Mouse (Mus musculus): ENCODE measurements around the gene Tns3.

Gene Tns3

DNA sequence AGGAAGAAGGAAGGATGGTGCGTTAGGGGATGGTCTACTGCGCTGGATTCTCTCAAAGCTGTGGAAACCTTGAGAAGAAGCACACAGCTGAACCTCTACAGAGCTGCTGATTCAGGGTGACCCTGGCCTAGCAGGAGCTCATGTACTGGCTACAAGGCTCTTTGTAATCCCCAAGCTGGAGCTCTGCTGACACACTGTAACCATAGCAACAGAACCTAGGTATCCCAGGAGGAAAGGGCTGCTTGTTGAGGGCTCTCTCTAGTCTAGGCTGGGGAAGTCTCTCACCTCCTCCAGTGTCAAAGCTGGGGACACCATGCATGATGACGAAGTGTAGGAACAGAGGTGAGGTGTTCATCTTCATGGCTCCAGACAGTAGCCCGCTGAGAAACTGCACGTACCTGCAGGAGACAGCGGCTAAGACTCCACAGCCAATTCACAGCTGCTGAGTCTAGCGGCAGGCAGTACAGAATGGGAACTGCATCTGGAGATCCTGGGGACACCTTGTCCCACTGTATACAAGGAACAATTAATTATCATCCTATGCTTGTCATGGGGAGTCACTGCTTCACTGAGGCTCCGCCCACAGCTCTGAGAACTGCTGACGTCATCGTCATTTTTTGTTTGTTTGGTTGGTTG, 132.1 kb downstream of the Tns3 start:
- in situ Hi-C loops (cut with MboI, MseI) = loop anchor here (10.0 kb wide), 2 partner anchors 443 to 533 kb away; partner anchors contain the start of gene Pkd1l1

DNA sequence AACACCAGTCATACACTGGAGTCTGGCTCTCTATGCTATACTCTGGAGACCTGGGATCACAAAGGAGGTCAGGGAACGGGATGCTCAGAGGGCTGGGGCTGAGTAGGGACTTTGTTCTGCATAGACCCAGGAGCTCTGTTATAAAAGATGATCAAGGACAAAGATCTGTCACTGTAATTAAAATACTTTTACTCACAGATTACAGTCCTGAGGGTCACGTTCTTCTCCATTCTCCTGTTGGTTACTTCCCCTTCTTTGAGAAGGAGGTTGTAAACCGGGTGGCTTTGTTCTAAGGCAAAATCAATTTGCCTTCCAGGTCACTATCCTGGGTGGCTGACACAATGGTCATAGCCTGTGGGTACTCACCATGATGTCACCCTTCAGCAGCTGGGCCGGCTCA, 133.8 kb downstream of the Tns3 start:
- in situ Hi-C loops (cut with MboI, MseI) = loop anchor here (10.0 kb wide), 2 partner anchors 444 to 534 kb away; partner anchors contain the start of gene Pkd1l1

DNA sequence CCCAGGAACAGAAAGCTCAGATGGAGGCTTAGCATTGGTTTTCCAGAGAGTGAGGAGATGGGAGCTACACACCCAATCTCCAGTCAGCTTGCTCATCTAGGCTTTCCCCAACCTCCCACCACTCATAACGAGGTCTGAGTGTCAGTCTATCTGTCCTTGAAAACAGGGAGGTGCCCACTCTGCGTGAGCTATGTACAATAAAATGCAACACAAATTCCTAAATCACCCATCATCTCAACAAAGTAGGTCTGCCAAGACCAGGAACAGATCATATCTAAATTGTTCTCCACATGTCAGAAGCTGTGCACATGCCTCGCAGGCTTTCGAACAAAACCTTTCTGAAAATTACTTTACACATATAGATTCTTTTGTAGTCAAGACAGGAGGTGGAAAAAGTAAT, 134.3 kb downstream of the Tns3 start:
- in situ Hi-C loops (cut with MboI, MseI) = loop anchor here (10.0 kb wide), 2 partner anchors 445 to 535 kb away; partner anchors contain the start of gene Pkd1l1

DNA sequence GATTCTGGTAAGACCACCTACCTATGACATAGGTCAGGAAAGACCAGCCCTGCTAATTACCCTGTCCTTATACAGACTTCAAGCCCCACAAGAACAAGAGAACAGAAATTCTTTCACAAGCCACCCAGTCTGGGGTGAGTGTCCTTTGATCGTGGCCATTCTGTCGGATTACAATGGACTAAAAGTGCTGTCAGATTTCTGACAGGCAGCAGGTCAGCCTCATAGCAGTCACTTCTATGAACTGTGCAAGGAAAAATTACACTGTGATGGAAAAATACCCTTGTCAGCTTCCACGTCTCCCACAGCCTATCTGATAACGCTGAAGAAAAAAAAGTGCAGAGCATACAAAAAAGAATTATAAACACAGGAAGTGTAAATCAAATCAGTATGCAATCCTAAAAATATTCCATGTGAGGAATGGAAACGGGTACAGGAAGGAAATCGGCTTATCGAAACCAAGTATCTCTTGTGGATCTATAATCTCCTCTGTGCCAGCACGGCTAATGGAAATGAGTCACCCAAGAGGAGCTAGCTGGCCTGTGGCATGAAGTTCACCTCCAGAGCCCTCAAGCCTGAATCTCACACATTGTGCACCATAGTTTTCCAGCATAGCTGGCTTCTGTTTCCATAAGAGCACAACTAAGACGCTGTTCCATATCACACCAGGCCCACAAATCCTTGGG, 138.7 kb downstream of the Tns3 start:
- in situ Hi-C loops (cut with MboI, MseI) = no loop called here

DNA sequence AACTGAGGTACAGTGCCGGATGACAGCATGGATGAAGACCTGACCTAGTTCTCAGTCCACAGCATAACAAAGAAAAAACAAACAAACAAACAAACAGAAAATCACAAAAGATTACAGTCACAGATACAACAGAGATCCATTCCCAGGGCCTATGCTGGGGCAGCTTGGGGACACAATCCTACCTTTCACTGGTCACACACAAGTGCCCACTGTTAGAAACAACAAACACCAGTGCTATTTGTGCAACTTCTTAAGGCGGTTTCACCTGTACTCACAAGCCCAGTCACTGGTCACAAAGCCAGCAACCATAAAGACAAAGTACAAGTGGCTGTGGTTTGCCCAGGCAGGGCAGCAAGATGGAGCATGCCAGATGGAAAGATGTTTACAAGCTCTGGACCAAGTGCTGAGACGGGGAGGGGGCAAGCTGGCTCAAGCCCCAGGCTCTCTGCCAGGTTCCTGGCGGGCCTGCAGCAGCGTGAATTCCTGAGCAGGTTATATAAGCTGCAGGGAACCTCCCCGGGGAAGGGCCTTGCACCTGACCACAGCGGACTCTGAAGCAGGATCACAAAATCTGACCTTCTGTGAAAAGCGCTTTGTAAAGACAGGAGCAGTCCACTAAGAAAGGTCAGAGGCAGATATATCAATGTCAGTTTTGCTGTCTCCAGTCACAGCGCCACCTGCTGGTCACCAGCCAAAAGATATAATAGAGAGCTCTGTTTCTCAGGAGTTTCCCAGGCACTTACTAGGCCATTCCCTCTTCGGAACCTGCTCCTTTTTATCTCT, 140.8 kb downstream of the Tns3 start:
- in situ Hi-C loops (cut with MboI, MseI) = no loop called here

DNA sequence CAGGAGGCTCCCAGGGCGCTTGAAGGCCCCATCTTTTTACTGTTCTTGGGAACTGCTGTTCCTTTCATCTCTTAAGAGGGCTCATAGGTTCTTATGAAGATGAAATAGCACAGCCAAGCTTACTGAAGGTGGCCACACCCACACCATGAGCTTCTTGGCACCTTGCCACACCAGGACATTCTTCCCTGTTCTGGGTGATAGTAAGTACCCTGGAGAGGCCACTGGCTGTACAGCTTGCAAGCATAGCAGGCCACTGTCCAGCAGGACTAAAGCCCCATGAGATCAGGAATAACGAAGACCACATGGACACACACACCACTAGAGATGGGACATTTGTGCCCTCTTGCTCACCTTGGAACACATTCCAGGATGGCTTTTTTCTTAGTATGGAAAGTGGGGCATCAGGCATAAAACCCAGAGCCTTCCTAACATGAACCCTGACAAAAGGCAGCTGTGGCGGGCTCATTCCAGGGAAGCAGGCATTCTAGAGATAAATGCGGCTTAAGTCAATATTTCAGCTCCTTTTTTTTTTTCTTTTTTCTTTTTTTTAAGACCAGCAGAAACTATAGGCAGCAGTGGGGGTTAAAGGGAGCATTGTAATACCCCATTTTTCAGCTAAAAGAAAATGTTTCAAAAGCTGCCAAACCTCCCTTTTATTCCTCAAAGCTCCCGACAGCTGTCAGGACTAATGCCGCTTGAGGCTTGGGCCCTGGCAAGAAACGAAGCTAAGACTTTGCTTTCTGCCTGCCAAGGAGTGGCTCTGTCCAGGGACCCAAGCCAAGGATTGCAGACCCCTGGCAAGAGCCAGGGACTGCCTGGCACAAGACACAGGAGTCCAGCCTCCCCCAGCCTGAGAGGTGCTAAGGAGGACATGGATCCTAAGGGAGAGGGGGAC, 150.7 kb downstream of the Tns3 start:
- in situ Hi-C loops (cut with MboI, MseI) = no loop called here

DNA sequence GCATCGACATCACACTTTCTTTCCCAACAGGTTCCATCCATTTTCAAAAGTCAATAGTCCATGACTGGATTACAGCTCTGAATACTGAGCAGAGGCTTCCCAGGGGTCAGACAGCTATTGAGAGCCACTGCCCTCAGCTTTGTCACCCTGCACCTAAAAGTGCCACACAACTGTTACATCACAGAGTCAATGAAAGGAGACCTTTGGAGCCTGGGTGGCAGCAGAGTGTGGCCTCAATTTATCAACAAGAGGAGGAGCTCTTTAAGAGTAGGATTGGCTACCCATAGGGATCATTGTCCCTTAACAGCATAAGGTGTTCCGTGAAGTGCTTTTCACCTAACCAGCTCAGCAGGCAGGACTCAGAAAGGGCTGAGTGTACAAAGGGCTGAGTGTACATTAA, 154.0 kb downstream of the Tns3 start:
- in situ Hi-C loops (cut with MboI, MseI) = no loop called here

DNA sequence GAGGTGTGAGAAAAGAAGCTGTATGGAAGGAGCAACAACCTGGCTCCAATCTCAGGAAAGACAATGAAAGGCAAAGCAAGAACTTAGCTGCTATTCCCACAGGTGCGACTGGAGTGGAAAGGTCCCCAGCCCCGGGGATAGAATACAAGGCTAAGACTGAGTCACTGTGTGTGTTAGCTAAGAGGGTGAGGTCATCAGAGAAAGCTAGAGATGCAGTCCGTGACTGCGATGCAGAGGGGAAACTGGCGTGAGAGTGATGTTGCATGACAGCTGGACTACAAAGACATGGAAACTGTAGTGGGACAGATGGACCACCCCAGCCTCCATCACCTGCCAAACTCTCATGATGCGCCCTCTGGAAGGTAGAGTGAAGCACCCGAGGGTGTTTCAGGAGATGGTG, 154.7 kb downstream of the Tns3 start:
- in situ Hi-C loops (cut with MboI, MseI) = loop anchor here (5.0 to 10.0 kb wide), 2 partner anchors 77 to 1135 kb away; no protein-coding TSS in a partner anchor

DNA sequence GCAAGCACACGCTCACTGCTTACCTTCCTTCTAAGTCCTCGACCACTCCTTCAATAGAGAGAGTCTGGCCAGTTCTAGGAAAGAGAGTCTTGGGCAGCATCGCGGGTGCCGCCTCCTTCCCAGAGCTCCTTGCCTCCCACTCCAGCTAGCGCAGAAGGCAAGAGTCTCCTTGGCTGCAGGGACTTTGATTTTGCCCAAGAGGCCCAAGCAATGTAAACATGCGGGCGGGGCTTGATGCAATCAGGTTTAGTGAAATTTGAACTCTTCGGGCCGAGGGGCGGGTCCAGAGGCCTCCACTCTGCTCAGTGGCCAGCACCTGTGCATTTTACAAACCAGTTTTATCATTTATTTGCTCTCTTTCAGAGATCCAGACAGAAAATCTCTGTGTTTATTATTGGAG, 160.6 kb downstream of the Tns3 start:
- in situ Hi-C loops (cut with MboI, MseI) = loop anchor here (10.0 kb wide), 1 partner anchor 1129 kb away; no protein-coding TSS in a partner anchor

DNA sequence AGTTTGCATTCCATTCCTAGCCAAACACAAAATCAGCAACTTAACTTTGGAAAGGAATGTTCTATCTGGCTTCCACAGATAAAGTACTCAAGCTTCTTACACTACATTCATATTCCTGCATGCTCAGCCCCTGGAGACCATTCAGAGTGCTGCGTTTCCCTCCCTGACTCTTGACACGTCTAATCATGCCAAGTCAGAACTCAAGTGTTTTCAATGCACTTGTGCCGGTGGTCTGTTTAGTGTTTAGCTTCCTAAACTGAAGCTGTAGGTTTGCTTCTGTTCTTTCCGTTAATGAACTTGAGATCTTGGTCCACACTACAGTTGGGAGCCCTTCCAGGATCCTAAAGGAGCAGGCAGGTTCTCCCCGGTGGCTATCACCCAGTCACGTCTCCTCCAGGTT, 163.5 kb downstream of the Tns3 start:
- in situ Hi-C loops (cut with MboI, MseI) = loop anchor here (10.0 kb wide), 1 partner anchor 1126 kb away; no protein-coding TSS in a partner anchor

DNA sequence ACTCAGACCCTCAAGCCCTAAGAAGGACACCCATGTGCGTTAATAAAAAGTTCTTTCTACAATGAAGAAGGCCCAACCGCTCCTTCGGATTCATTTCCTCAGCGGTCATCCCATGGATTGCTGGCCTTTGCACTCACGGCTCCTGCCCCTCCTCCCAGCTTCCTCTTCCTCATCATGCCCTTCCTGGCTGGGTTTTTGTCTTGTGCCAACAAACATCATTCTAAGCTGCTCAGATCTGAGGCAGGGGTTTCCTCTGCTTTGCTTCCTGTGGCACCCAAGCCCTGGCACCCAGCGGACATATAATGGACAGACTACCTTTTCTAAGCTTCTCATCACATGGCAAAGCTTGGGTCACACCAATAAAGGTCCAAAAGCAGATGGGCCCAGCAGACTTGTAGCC, 167.2 kb downstream of the Tns3 start:
- in situ Hi-C loops (cut with MboI, MseI) = no loop called here

DNA sequence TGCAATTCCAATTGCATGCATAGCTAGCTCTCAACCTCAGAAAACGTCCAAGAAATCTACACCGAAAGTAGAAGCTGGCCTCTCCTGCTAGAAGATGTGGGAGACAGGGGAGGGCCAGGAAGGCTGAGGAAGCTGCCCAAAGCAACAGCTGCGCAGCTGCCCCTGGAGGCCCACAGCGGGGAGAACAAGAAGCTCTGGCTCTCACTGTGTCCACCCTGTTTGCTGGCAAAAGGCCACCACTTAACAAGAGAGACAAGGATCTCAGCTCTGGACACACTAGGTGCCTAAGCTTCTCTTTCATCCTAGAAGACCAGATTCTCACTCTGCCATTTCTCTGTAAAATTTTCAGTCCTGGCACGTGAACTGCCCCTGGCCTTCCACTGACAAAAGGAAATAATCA, 167.6 kb downstream of the Tns3 start:
- in situ Hi-C loops (cut with MboI, MseI) = no loop called here

DNA sequence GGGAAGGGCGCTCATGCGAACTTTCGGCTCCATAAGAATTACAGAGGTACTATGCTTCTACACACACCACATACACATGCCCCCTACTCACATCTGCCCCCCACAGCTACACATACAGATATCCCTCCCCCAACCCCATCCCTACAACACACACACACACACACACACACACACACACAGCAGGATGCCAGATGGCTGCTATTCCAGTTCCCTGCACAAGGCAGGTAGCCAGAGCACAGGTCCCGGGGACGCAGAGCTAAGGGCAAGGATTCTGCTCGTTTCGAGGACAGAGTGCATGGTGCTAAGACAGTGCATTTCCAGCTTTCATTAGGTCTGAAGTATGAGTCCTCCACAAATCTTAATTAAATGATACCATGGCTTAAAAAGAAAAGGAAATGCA, 168.5 kb downstream of the Tns3 start:
- in situ Hi-C loops (cut with MboI, MseI) = no loop called here

DNA sequence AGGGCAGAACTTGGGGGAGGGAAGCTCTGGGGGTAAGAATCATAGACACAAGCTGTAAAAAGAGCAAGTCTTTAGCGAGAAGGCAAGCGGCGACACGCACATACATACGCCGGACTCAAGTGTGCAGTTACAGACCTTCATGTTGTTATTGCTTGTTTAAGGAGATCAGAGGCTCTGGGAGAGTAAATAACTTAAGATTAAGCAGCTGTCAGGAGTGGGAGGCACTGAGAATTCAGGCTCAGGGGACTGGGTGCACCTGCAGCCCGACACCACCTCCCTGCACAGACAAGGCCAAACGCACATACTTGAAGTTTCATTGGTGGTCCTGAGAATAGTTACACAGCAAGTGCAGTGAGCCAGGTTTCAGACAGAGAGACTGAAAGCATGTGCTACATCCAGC, 169.3 kb downstream of the Tns3 start:
- in situ Hi-C loops (cut with MboI, MseI) = no loop called here

DNA sequence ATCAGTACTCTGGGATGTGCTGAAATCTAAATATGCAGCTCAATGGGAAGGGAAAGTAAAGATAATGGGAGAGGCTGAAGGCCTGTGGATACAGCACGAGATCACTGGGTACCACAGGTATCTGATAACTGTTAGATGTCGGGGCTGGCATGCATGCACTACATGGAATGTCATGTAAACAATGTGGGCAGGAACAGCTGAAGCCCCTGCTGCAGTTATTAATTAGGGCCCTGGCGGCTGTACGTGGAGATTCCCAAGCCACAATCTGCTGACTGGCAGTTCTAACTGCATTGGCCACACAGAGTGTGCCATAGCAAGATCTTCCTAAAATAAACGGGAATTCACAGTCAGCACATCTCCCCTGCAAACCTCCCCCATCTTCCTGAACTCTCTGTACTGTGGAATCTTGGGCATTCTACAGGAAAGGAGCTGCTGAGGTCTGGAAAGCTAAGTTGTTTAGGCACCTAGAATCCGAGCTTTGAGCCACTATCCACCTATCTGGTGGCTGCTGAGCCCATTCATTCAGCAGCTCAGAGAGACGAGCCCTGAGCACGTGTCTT, 170.3 kb downstream of the Tns3 start:
- in situ Hi-C loops (cut with MboI, MseI) = no loop called here

DNA sequence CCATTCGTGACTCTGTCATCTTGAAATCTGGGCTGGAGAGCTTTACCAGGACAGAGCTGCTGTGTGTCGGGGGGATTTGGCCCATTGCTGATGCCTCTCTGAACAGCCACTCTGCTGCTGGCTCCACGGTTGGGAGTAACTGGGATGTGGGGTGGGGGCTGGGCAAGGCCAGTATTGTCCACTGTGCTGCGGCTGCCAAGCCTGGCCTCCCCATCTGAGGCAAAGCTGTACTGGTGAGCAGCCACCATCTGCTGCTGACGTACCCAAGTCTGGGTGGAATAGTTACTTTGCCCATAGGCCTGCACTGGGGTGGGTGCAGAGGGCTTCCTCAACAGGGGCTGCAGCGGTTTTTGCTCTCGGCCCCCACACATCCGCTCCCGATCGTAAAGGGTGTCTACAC, 172.0 kb downstream of the Tns3 start:
- in situ Hi-C loops (cut with MboI, MseI) = no loop called here

DNA sequence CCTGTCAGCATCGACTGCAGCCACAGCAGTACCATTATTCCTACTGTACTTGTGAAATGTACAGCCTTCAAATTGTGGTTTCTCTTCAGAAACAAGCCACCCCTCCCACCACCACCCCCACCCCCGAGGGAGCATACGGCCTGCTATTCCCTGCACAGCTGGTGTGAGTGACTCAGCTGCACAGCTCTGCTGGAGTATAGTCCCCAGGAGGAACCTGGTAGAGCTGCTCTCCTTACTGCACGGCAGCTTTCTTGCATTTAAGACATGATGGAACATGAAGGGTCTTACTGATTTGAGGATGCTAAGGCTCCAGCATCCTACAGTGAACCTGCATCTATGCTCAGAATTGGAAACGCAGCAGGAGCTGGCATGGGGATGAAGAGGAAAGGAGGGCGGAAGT, 176.1 kb downstream of the Tns3 start:
- in situ Hi-C loops (cut with MboI, MseI) = no loop called here

DNA sequence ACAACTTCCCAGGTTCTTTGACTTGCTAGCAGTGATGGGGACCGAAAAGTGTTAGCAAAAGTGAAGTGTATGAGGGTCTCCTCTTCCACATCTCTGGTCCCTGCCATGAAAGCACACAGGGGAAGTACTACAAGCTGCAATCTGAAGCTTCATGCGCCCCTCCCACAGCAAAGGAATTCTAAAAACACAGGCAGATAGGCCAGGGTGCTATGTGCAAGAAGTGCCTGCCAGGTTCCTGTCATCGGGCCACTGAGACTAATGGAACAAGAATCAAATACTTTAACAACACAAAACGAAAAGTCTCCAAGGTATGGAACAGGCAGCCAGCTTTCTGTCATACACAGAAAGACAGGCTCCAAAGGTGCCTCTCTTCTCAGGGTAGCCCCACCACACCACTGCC, 177.8 kb downstream of the Tns3 start:
- in situ Hi-C loops (cut with MboI, MseI) = no loop called here

DNA sequence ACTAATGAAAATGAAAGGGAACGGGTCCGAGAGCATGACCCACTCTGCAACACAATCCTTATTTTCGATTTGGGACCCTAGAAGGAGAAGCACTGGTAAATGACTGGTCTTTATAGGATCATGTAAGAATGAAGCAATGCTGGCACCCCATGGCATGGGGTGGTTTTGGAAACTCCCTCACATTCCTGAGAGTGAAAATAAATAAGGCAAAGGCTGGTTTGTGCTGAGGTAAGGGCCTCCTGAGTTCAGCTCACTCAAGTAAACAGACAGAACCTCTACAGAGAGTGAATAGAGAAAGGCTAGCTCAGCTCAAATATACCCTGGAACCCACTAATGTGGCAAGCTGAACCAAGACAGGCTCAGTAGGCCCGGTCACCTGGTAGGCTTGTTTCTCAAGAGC, 179.8 kb downstream of the Tns3 start:
- in situ Hi-C loops (cut with MboI, MseI) = no loop called here

DNA sequence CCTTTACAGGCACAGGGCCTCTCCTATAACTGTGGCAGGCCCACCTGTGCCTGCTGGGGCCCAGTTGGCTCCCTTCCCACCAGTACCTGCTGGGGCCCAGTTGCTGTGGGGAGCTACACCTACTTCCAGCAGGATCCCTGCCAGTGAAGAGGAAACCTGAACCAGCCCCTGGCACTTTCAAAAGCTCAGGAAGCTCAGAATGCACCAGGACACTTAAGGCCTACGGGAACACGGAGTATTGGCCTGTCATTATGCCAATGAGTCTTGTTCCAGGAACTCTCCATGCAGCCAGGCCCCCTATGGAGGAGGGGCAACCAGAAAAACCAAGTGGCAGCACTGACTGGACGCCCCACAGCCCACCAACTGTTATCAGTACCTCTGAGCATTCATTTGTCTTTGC, 181.6 kb downstream of the Tns3 start:
- in situ Hi-C loops (cut with MboI, MseI) = no loop called here

DNA sequence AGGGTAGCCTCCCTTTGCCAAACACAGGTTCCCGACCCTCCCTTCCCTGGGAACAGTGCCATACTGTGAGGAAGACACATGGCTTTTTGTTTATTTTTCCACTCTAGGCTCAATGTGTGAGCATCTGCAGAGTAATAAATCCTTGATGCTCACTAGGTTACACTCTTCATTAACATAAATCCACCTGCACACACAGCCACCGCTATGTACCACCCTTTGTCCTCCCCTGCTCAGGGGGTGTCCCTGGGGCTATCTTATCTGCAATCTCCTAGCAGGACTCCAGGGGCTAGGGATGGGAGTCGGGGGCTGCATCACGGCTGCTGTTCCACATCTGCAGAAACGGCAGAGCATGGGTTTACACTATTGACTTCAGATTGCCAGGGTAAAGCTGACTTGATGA, 182.4 kb downstream of the Tns3 start:
- in situ Hi-C loops (cut with MboI, MseI) = no loop called here

Measured in T-helper 2 cell (primary cell).